Mouse (Mus musculus) CH12.LX (cell line): Measurements from ENCODE around the gene Rnase13. TPM values are rescaled to one million over a fixed set of nuclear protein-coding genes. Genes with fewer than 3 reads are reported as not detected.

Experiments used
- DNase-seq: peaks from one replicate; pipeline ENCODE4 v3.0.0-alpha.2; 2013; ENCODE audit errors: extremely low read depth
- H3K27ac ChIP-seq: 2 replicates; pipeline ENCODE4 v1.5.1; 2012; ENCODE audit warnings: low read depth, mild to moderate bottlenecking, control low read depth, moderate library complexity; ENCODE audit not compliant: insufficient read depth
- H3K27me3 ChIP-seq: replicated peaks from 2 replicates; pipeline ENCODE3; 2012; ENCODE audit warnings: inconsistent platforms
- H3K36me3 ChIP-seq, 2 experiments: replicated peaks in 1 of 2; 2 replicates each; pipeline versions ENCODE3 to v1.6.1; 2012; ENCODE audit warnings: inconsistent platforms in 1 of 2, low read length in 1 of 2, mild to moderate bottlenecking in 1 of 2, mixed read lengths in 1 of 2, moderate library complexity in 1 of 2; ENCODE audit not compliant: control insufficient read depth in 1 of 2, insufficient read depth in 1 of 2
- H3K4me1 ChIP-seq, 2 experiments: 2 replicates each; pipeline ENCODE4 v1.6.1; 2012; ENCODE audit warnings: inconsistent platforms in 1 of 2, moderate library complexity in 1 of 2; ENCODE audit not compliant: insufficient read depth in 2 of 2, control insufficient read depth in 1 of 2
- H3K4me2 ChIP-seq: 2 replicates; pipeline ENCODE4 v1.6.1; 2012; ENCODE audit warnings: low read depth, mild to moderate bottlenecking, control low read depth; ENCODE audit not compliant: poor library complexity, insufficient read depth, severe bottlenecking
- H3K4me3 ChIP-seq, 3 experiments: fragments of 150-350 bp in 1 of 3; sonication (generic) in 1 of 3; replicated peaks in 1 of 3; 2 replicates each; pipeline versions ENCODE3 to v1.5.1; 2011 to 2012; ENCODE audit warnings: low read depth in 2 of 3, low read length in 2 of 3, mild to moderate bottlenecking in 2 of 3, moderate library complexity in 2 of 3, control low read depth in 1 of 3, improper control_type of control experiment in 1 of 3, inconsistent platforms in 1 of 3, mixed read lengths in 1 of 3; ENCODE audit not compliant: poor library complexity in 1 of 3
- H3K79me2 ChIP-seq: replicated peaks from 2 replicates; pipeline ENCODE4 v1.6.1; 2012; ENCODE audit warnings: mild to moderate bottlenecking, moderate library complexity; ENCODE audit not compliant: control insufficient read depth, poor library complexity, insufficient read depth, severe bottlenecking; ENCODE audit errors: extremely low read depth
- H3K9ac ChIP-seq: 2 replicates; pipeline ENCODE4 v1.6.1; 2012; ENCODE audit warnings: low read depth, mild to moderate bottlenecking, control low read depth, moderate library complexity; ENCODE audit not compliant: insufficient read depth
- H3K9me3 ChIP-seq: replicated peaks from 2 replicates; pipeline ENCODE3; 2012; ENCODE audit warnings: low read length, inconsistent platforms, mixed read lengths
- BHLHE40 ChIP-seq: IDR thresholded peaks from 2 replicates; pipeline ENCODE4 v1.6.1; 2011; ENCODE audit warnings: mild to moderate bottlenecking, low read depth, low read length, improper control_type of control experiment
- EP300 ChIP-seq: IDR thresholded peaks from 2 replicates; pipeline ENCODE4 v1.6.1; 2011; ENCODE audit warnings: low read length, improper control_type of control experiment
- HCFC1 ChIP-seq: IDR thresholded peaks from 2 replicates; pipeline ENCODE4 v1.6.1; 2012; ENCODE audit warnings: low read depth, mild to moderate bottlenecking, inconsistent platforms, low read length, improper control_type of control experiment
- IRF4 ChIP-seq: IDR thresholded peaks from 2 replicates; pipeline ENCODE4 v1.6.1; 2014; ENCODE audit warnings: low read depth, mild to moderate bottlenecking, inconsistent platforms, low read length, improper control_type of control experiment
- JUN ChIP-seq: IDR thresholded peaks from 2 replicates; pipeline ENCODE4 v1.6.1; 2011; ENCODE audit warnings: low read depth, mild to moderate bottlenecking, low read length, improper control_type of control experiment, moderate library complexity; ENCODE audit not compliant: insufficient read depth
- KAT2A ChIP-seq: IDR thresholded peaks from 2 replicates; pipeline ENCODE4 v1.6.1; 2012; ENCODE audit warnings: low read length, improper control_type of control experiment, inconsistent platforms; ENCODE audit not compliant: insufficient replicate concordance
- MAFK ChIP-seq: IDR thresholded peaks from 2 replicates; pipeline ENCODE4 v1.6.1; 2011; ENCODE audit warnings: low read length, improper control_type of control experiment; ENCODE audit not compliant: insufficient replicate concordance
- MAX ChIP-seq: IDR thresholded peaks from 2 replicates; pipeline ENCODE4 v1.6.1; 2011; ENCODE audit warnings: low read length, improper control_type of control experiment
- MAZ ChIP-seq: IDR thresholded peaks from 2 replicates; pipeline ENCODE4 v1.6.1; 2012; ENCODE audit warnings: low read depth, mild to moderate bottlenecking, inconsistent platforms, low read length, improper control_type of control experiment, moderate library complexity
- NELFE ChIP-seq: IDR thresholded peaks from 2 replicates; pipeline ENCODE4 v1.6.1; 2011; ENCODE audit warnings: low read depth, low read length, improper control_type of control experiment
- RAD21 ChIP-seq: IDR thresholded peaks from 2 replicates; pipeline ENCODE4 v1.6.1; 2011; ENCODE audit warnings: low read depth, mild to moderate bottlenecking, low read length, improper control_type of control experiment, moderate library complexity
- RCOR1 ChIP-seq: conservative IDR thresholded peaks from 2 replicates; pipeline ENCODE4 v1.6.1; 2012; ENCODE audit warnings: low read depth, mild to moderate bottlenecking, inconsistent platforms, low read length, improper control_type of control experiment
- TBP ChIP-seq: conservative IDR thresholded peaks from 2 replicates; pipeline ENCODE4 v1.6.1; 2011; ENCODE audit warnings: low read depth, low read length, improper control_type of control experiment
- TCF12 ChIP-seq: IDR thresholded peaks from 2 replicates; pipeline ENCODE4 v1.6.1; 2014; ENCODE audit warnings: low read depth, mild to moderate bottlenecking, inconsistent platforms, low read length, improper control_type of control experiment
- ZC3H11A ChIP-seq: IDR thresholded peaks from 2 replicates; pipeline ENCODE4 v1.6.1; 2012; ENCODE audit warnings: low read depth, mild to moderate bottlenecking, inconsistent platforms, low read length, improper control_type of control experiment
- ZKSCAN1 ChIP-seq: IDR thresholded peaks from 2 replicates; pipeline ENCODE4 v1.6.1; 2012; ENCODE audit warnings: low read depth, inconsistent platforms, low read length, improper control_type of control experiment, borderline replicate concordance
- ZMIZ1 ChIP-seq: IDR thresholded peaks from 2 replicates; pipeline ENCODE4 v1.6.1; 2012; ENCODE audit warnings: low read depth, mild to moderate bottlenecking, inconsistent platforms, low read length, improper control_type of control experiment
- dilution Hi-C: fragments of 300-500 bp; cut with MboI; formaldehyde crosslinking; loops from 2 replicates; pipeline ENCODE4 v1.14.3; 2020; ENCODE audit warnings: low sequenced_read_pairs; ENCODE audit not compliant: extremely low pct_unique_long_range_greater_than_20kb, extremely low pct_ligation_motif_present
- in situ Hi-C: fragments of 300-500 bp; cut with MboI; formaldehyde crosslinking; loops from 3 replicates; pipeline ENCODE4 v1.14.3; 2019; ENCODE audit warnings: low sequenced_read_pairs, low pct_ligation_motif_present, low pct_unique_long_range_greater_than_20kb, mixed read lengths
- polyA plus RNA-seq: library from polyadenylated mRNA; unstranded; fragments of >175 nt; gene quantifications from 2 replicates; pipeline ENCODE4 v1.2.1, GENCODE M21; 2012; ENCODE audit warnings: low read depth; ENCODE audit not compliant: insufficient read length
- total RNA-seq, 2 experiments: library from RNA; depleted of rRNA; stranded (reverse); fragments of 300-350 nt in 1 of 2; fragments of >200 nt in 1 of 2; gene quantifications; 2 replicates each; pipeline ENCODE4 v1.2.3; 2012 to 2014

Gene Rnase13
- total and polyA plus RNA-seq, 3 experiments: not detected

- DNase-seq: no peak
- dilution Hi-C loops: no loop called here
- no peak overlapping the region for H3K9ac ChIP-seq
- TF ChIP-seq TCF12: no peak
- no peak for TF ChIP-seq MAFK
- no peak for TF ChIP-seq EP300
- no peak for TF ChIP-seq MAZ
- TF ChIP-seq MAX: no peak
- no peak for TF ChIP-seq JUN
- no peak for TF ChIP-seq IRF4
- TF ChIP-seq KAT2A: no peak
- TF ChIP-seq RAD21: no peak
- TF ChIP-seq RCOR1: no peak
- TF ChIP-seq BHLHE40: no peak
- TF ChIP-seq TBP: no peak
- TF ChIP-seq, all 38 proteins: peak for 0
- H3K4me3 ChIP-seq: no peak overlapping the region
- H3K27ac ChIP-seq: no peak overlapping the region
- peak overlapping the region; percentile 2; the same call in 1 of the 2 replicates for H3K4me2 ChIP-seq
- H3K27me3 ChIP-seq: no peaks in the 10 kb centered on the region
- peaks cover 2 to 15% of the 10 kb centered on the region in 2 experiments; a peak in 2 of 4 replicates for H3K4me1 ChIP-seq
- H3K79me2 ChIP-seq: no peaks in the 10 kb centered on the region
- in situ Hi-C loops: no loop called here
- no peaks in the 10 kb centered on the region for H3K36me3 ChIP-seq
- H3K9me3 ChIP-seq: peaks cover 12% of the 10 kb centered on the region
Observed at GRCm38 (mm10) chr14:51940944-51941560, 18.5 kb upstream of the Rnase13 start.

- DNase-seq: no peak
Observed at GRCm38 (mm10) chr14:51939005-51939404, 16.4 kb upstream of the Rnase13 start.

More at GRCm38 (mm10) chr14:51939005-51939404, 16.4 kb upstream of the Rnase13 start:
- in situ Hi-C loops (no loop called here), dilution Hi-C loops (no loop called here)
- Histone ChIP-seq H3K9ac (no peak overlapping the region), H3K27ac (no peak overlapping the region), H3K9me3 (peaks cover 19% of the 10 kb centered on the region), H3K4me3 (no peak overlapping the region), H3K36me3 (no peaks in the 10 kb centered on the region), H3K4me2 (no peak overlapping the region), H3K4me1 (peaks cover 2 to 15% of the 10 kb centered on the region in 2 experiments; a peak in 2 of 4 replicates), H3K79me2 (no peaks in the 10 kb centered on the region), H3K27me3 (no peaks in the 10 kb centered on the region)
- TF ChIP-seq ZC3H11A (no peak), MAZ (no peak), ZKSCAN1 (no peak), NELFE (no peak), TBP (no peak), MAFK (no peak), HCFC1 (no peak), ZMIZ1 (no peak)
